Mouse (Mus musculus) testis, adult 2 months (tissue): ENCODE data around the gene Uspl1. TPM values are rescaled to one million over a fixed set of nuclear protein-coding genes. Genes with fewer than 3 reads are reported as not detected.

Experiments
- H3K27ac ChIP-seq: fragments of 200-500 bp; 2 replicates; pipeline ENCODE4 v1.5.1; 2012; ENCODE audit warnings: low read depth, low read length; ENCODE audit not compliant: control insufficient read depth, insufficient read depth
- H3K27me3 ChIP-seq: fragments of 200-500 bp; 2 replicates; pipeline ENCODE4 v1.6.1; 2012; ENCODE audit warnings: mild to moderate bottlenecking, low read length, moderate library complexity; ENCODE audit not compliant: control insufficient read depth, insufficient read depth
- H3K36me3 ChIP-seq: fragments of 200-500 bp; 2 replicates; pipeline ENCODE4 v1.6.1; 2012; ENCODE audit warnings: mild to moderate bottlenecking, low read length; ENCODE audit not compliant: control insufficient read depth, insufficient read depth
- H3K4me1 ChIP-seq: fragments of 200-500 bp; 2 replicates; pipeline ENCODE4 v1.6.1; 2012; ENCODE audit warnings: low read length; ENCODE audit not compliant: control insufficient read depth, insufficient read depth
- H3K4me3 ChIP-seq: fragments of 200-500 bp; 2 replicates; pipeline ENCODE4 v1.5.1; 2012; ENCODE audit warnings: low read depth, mild to moderate bottlenecking, low read length, moderate library complexity, mixed read lengths; ENCODE audit not compliant: control insufficient read depth
- CTCF ChIP-seq: fragments of 200-500 bp; IDR thresholded peaks from 2 replicates; pipeline ENCODE4 v1.5.1; 2012; ENCODE audit warnings: low read depth, mild to moderate bottlenecking, inconsistent platforms, low read length, moderate library complexity; ENCODE audit not compliant: control insufficient read depth, insufficient read depth, insufficient replicate concordance
- POLR2A ChIP-seq: fragments of 200-500 bp; IDR thresholded peaks from 2 replicates; pipeline ENCODE4 v1.6.1; 2012; ENCODE audit warnings: low read depth, mild to moderate bottlenecking, inconsistent platforms, low read length, moderate library complexity; ENCODE audit not compliant: control insufficient read depth
- polyA plus RNA-seq: library from polyadenylated mRNA; depleted of rRNA; stranded (reverse); fragments of >200 nt; gene quantifications from 2 replicates; pipeline ENCODE4 v1.2.3, GENCODE M21; 2012

Gene Uspl1
- polyA plus RNA-seq, 1 experiment = 17.9 TPM

DNA sequence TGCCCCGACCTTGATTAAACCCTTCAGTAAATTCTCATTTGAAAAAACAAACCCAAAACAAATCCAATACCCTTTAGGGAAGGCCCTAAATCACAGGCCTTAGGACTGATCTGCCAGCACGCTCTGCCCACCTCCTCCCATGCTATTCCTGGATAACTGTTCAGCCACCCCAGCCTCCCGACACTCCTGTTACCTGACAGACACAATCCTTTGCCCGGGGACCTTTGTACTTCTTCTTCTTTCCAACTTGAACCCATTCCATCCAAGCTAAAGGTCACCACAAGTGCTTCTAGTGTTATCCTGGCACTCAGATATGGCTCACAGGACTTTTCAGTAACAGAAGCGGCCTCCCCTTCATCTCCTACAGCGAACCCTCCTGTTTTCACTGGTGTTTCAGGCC, 25.1 kb upstream of the Uspl1 start:
- no peak for TF ChIP-seq CTCF
- no peak for TF ChIP-seq POLR2A
- no peaks in the 10 kb centered on the region for H3K36me3 ChIP-seq
- no peaks in the 10 kb centered on the region for H3K27me3 ChIP-seq
- H3K4me1 ChIP-seq = no peaks in the 10 kb centered on the region
- no peak overlapping the region for H3K27ac ChIP-seq
- H3K4me3 ChIP-seq = no peak overlapping the region

DNA sequence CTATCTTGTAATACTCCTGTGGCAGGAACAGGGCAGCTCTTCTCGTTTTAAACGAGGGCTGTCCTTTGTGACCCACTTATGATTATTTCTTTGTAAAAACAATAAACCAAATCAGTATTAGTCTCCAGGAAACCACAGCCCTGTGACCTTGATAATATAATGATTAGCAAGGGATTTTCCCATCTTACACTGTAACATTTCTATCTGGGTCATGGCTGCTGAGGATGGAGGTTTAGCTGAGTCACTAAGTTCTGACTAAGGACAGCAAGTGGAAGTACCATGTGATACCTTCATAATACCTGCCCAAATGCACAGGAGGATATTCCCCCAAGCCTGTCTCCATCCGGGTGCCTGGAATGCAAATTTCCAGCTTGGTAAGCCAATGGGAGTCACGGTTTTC, 23.7 kb upstream of the Uspl1 start:
- Histone ChIP-seq H3K27me3 (no peaks in the 10 kb centered on the region), H3K36me3 (no peaks in the 10 kb centered on the region), H3K4me1 (no peaks in the 10 kb centered on the region), H3K4me3 (no peak overlapping the region), H3K27ac (no peak overlapping the region)
- TF ChIP-seq POLR2A (no peak), CTCF (no peak)

DNA sequence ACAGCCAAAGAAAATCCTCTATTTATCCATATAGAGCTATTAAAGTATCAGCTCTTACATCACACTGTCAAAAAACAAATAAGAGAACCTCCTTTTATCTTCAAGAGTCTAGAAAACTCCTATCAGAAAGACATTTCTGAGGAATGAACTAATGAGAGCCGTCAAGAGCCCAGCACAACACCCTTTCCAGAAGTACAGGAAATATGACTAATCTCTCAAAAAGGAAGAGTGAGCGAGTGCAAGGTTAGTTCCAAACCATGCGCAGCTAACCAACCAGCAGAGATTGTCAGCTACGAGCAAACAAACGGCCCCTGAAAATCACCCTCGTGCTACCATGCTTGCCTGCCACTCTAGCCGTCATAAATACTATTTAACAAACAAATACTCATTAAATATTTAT, 21.3 kb upstream of the Uspl1 start:
- Histone ChIP-seq H3K27ac (no peak overlapping the region), H3K36me3 (no peaks in the 10 kb centered on the region), H3K4me1 (no peaks in the 10 kb centered on the region), H3K27me3 (no peaks in the 10 kb centered on the region), H3K4me3 (no peak overlapping the region)
- no peak for TF ChIP-seq POLR2A
- TF ChIP-seq CTCF = no peak

DNA sequence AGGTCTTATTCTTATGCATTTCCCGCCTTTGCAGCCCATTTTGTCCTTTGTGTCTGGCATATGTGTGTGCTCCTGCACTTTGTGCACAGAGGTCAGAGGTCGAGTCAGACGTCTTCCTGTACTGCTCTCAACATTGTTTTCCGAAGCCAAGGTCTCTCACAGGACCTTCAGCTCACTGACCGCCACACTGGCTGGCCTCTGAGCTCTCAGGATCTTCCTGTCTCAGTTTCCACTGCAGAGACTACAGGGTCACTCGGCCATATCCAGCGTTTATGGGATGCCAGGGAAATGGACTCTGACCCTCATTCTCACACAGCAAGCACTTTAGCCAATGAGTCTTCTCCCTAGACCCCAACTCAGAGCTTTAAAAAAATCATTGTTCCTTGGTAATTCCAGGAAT, 19.3 kb upstream of the Uspl1 start:
- Histone ChIP-seq H3K36me3 (no peaks in the 10 kb centered on the region), H3K27me3 (no peaks in the 10 kb centered on the region), H3K4me3 (no peak overlapping the region), H3K27ac (no peak overlapping the region), H3K4me1 (no peaks in the 10 kb centered on the region)
- TF ChIP-seq CTCF (no peak), POLR2A (no peak)

DNA sequence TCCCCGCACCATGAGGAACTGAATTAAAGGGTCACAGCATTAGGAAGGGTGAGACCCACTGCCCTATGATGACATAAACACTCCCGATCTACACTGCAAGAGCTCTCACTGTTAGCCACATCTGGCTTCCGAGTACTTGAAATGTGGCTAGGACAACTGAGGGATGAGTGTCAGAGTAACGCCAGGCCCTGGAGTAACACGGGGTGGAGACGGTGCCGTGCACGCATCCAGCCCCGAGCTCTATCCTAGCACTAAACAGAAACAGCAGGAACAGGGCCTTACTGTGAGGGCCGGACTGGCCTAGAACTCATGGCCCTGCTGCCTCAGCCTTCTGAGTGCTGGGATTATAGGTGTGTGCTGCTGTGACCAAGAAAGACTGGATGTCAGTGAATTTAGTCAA, 18.1 kb upstream of the Uspl1 start:
- no peaks in the 10 kb centered on the region for H3K4me1 ChIP-seq
- H3K27me3 ChIP-seq = no peaks in the 10 kb centered on the region
- H3K27ac ChIP-seq = no peak overlapping the region
- no peak overlapping the region for H3K4me3 ChIP-seq
- no peaks in the 10 kb centered on the region for H3K36me3 ChIP-seq
- TF ChIP-seq POLR2A (no peak), CTCF (no peak)

DNA sequence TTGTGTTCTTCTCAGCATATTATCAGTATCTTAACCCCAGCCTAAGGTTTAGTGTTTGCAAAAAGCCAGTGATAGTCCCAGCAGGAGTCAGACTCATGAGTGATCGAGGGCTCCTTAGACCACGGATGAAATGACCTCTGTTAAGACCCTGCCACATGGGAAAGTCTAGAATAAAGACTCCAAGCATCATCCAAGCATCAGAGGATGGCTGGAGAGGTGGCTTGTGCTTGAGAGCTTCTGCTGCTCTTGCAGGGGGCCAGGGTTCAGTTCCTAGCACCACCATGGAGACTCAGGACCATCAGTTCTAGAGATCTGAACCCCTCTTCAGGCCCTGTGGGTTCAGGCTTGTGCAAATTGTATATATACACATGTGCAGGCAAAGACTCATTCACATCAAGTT, 16.1 kb upstream of the Uspl1 start:
- no peaks in the 10 kb centered on the region for H3K4me1 ChIP-seq
- no peaks in the 10 kb centered on the region for H3K36me3 ChIP-seq
- no peak overlapping the region for H3K4me3 ChIP-seq
- no peaks in the 10 kb centered on the region for H3K27me3 ChIP-seq
- no peak overlapping the region for H3K27ac ChIP-seq
- TF ChIP-seq CTCF = no peak
- TF ChIP-seq POLR2A = no peak

DNA sequence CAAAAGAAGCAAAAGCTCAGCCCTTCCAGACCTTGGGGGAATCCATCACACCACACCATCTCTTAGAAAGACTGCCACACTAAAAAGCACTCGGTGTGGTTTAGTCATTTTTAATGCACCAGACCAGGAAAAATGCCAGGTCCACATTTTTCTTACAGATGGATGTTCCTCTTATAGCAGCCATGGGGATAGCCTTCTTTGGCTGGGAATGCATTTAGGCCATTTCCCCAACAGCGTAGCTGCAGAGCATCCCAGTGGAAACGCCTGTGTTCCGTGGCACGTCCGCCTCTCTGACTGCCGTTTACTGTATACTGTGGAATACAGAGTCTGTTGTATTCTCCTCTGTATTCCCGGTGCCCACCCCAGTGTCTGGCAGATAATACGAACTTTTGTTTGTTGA, 15.3 kb upstream of the Uspl1 start:
- no peaks in the 10 kb centered on the region for H3K27me3 ChIP-seq
- no peaks in the 10 kb centered on the region for H3K36me3 ChIP-seq
- H3K4me3 ChIP-seq = no peak overlapping the region
- no peak overlapping the region for H3K27ac ChIP-seq
- TF ChIP-seq POLR2A (no peak), CTCF (no peak)
- H3K4me1 ChIP-seq = no peaks in the 10 kb centered on the region

DNA sequence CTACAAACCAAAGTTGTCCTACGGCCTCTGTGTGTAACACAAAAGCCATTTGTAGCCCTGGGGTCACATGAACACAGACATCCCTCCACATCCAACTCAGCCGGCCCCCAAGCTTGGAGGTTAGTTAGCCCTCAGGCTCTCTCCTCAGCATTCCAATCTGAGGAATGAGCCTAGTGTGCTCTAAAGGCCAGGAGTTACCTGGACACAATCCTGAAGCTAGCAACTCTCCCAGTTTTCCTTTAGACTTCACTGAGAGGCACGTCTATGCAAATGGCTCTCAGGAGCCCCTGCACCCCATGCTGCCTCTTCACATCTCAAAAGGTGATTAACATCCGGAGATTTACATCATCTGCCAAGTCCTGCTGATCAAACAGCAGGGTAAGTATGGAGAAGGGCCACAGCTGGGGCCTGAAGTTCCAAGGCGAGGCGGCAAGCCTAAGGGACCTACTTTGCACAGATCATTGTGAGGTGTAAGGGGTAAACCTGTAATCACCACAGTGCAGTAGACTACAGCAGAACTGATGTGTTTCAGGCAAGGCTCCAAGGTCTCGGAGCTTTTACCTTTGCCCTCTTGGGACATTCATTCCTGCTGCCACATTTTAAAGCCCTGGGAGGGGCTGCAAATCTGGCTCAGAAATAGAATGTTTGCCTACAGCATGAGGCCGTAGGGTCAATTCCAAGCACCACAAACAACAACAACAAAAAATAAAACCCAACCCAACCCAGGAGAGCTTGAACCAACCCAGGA, 13.1 kb upstream of the Uspl1 start:
- no peak overlapping the region for H3K4me3 ChIP-seq
- no peak overlapping the region for H3K27ac ChIP-seq
- no peaks in the 10 kb centered on the region for H3K36me3 ChIP-seq
- no peak for TF ChIP-seq CTCF
- H3K4me1 ChIP-seq = no peaks in the 10 kb centered on the region
- H3K27me3 ChIP-seq = no peaks in the 10 kb centered on the region
